Mouse (Mus musculus): ENCODE measurements around the gene H2afv. TPM values are rescaled to one million over a fixed set of nuclear protein-coding genes. Genes with fewer than 3 reads are reported as not detected.
"Not testable (repeated sequence)": the region's sequence is repeated elsewhere in the genome, so short reads cannot be mapped to it uniquely, and the experiment has no call there.

H2afv gene
- total RNA-seq, 1 experiment, result 192 TPM

DNA sequence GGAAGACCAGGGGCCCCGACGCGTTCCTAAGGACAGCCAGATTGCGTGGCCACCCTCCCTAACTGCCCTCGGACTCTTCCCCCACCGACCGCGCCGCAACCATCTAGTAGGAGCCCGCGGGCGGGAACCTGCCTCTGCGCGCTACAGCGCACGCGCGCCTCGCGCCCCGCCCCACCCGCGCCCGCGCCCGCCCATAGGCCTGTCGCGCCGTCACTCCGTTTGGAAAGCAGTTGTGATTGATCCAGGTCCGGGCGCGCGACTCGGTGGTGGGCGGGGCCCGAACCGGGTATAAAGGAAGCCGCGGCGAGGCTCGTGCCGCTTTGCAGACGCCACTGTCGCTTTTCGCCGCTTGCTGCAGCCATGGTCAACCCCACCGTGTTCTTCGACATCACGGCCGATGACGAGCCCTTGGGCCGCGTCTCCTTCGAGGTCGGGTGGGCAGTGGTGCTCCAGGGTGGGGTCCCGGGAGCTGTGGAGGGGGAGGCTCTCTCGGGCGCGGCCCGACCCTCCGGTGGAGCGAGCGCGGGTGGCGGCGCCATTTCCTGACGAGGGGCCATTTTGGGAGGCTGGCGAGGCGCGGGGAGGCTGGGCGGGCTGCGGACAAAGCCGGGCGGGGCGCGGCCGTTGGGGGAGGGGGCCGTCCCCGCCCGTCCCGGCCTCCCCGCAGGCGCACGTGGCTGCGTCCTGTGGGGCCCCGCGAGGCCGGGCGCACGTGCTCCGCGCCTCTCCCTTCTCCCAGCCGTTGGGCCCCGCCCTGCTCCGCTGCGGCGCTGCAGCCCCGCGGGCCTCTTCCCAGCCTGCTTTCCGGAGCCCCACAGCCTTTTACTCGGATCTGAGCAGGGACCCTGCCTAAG is 28.5 kb downstream of the H2afv start:
- no peaks in the 10 kb centered on the region for H3K9me3 ChIP-seq (ENCODE audit: control insufficient read depth, insufficient read depth, low read depth, low read length)
- peaks cover 0 to 12% of the 10 kb centered on the region in 2 experiments; a peak in 2 of 4 replicates for H3K4me1 ChIP-seq (ENCODE audit: control insufficient read depth in 2 of 2, insufficient read depth in 2 of 2, low read length in 2 of 2, poor library complexity in 1 of 2)
- peak overlapping the region; percentile 97 for H3K27ac ChIP-seq (ENCODE audit: insufficient read depth, low read depth, low read length, poor library complexity, severe bottlenecking)
- peak overlapping the region; percentile 86 to 96 for H3K4me3 ChIP-seq (ENCODE audit: insufficient read depth in 1 of 2, low read depth in 1 of 2, low read length in 2 of 2, poor library complexity in 1 of 2, severe bottlenecking in 1 of 2)
- DNase-seq (ENCODE audit: low read depth, low spot score), result peak; percentile 87
- in situ Hi-C loops (cut with MboI; ENCODE audit: low sequenced_read_pairs in 2 of 2, unreplicated experiment in 2 of 2), result no loop called here
- peaks cover 24% of the 10 kb centered on the region for H3K36me3 ChIP-seq (ENCODE audit: control insufficient read depth, insufficient read depth, low read length, poor library complexity, severe bottlenecking)
- H3K9ac ChIP-seq (ENCODE audit: insufficient read depth, low read depth, low read length, poor library complexity, severe bottlenecking), result peak overlapping the region; percentile 97
- no peak for TF ChIP-seq ZNF384 (IDR thresholded peaks at IDR 0.05; ENCODE audit: low read depth, low read length)
- no peak for TF ChIP-seq MAFK (IDR thresholded peaks at IDR 0.05; ENCODE audit: insufficient read depth, low read depth, low read length)
- no peak for TF ChIP-seq ZC3H11A (IDR thresholded peaks at IDR 0.05; ENCODE audit: borderline replicate concordance, low read depth, low read length)
- peak; percentile 71 for TF ChIP-seq CHD2 (IDR thresholded peaks at IDR 0.05; ENCODE audit: low read depth, low read length)
- no peak; the same call in 1 of the 2 replicates for TF ChIP-seq HCFC1 (IDR thresholded peaks at IDR 0.05; ENCODE audit: borderline replicate concordance, insufficient read depth, low read length)

DNA sequence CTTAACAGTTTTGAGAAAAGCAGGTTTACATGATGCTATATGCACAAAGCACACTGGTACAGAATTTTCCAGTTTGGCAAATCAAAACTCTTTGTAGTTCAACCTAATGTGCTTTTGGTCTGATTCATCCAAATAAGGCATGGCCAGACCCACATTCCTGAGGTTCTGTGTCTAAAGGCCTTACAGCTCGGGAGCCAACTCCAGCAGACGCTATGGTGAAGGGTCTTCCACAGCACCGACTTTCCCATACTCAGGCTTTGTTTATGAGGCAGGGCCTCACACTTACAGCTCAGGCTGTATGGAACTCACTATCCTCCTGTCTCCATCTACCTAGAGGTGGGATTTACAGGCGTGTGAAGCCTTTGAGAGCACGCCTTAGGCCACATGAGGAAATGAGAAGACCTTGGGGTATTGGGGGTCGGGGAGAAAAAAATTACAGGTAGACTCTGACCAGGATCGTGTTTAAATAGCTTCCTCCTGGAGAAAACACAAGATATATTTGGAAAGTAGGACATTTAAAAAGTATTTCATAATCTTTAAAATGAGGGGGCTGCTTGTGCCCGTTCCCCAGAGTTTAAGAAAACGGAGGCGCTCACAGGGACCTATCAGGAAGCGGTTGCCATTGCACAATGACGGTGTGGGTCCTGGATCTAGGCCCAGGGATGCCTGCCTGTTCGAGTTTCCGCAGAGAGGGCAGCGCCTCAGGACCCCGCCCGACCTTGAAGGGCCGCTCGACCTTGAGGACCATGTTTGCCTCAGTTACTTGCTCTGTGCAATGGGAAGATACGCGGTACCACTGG is 29.3 kb downstream of the H2afv start, which contains the start of gene Ppia:
Gene Ppia (plus strand): TSS at position 693 of the 800 bp plus-strand sequence.
- Histone ChIP-seq H3K9me3 (ENCODE audit: control insufficient read depth, insufficient read depth, low read depth, low read length) (no peaks in the 10 kb centered on the region), H3K27ac (ENCODE audit: insufficient read depth, low read depth, low read length, poor library complexity, severe bottlenecking) (peak within 1 kb of the TSS; percentile 97), H3K9ac (ENCODE audit: insufficient read depth, low read depth, low read length, poor library complexity, severe bottlenecking) (peak within 1 kb of the TSS; percentile 97), H3K4me1 (ENCODE audit: control insufficient read depth in 2 of 2, insufficient read depth in 2 of 2, low read length in 2 of 2, poor library complexity in 1 of 2) (peaks cover 2 to 8% of the 10 kb centered on the region in 2 experiments; a peak in 2 of 4 replicates), H3K4me3 (ENCODE audit: insufficient read depth in 1 of 2, low read depth in 1 of 2, low read length in 2 of 2, poor library complexity in 1 of 2, severe bottlenecking in 1 of 2) (peak within 1 kb of the TSS; percentile 86 to 96), H3K36me3 (ENCODE audit: control insufficient read depth, insufficient read depth, low read length, poor library complexity, severe bottlenecking) (peaks cover 19% of the 10 kb centered on the region)
- DNase-seq (ENCODE audit: low read depth, low spot score), result no peak
- TF ChIP-seq HCFC1 (IDR thresholded peaks at IDR 0.05; ENCODE audit: borderline replicate concordance, insufficient read depth, low read length), result no peak; the same call in 1 of the 2 replicates
- TF ChIP-seq ZNF384 (IDR thresholded peaks at IDR 0.05; ENCODE audit: low read depth, low read length), result no peak
- TF ChIP-seq ZC3H11A (IDR thresholded peaks at IDR 0.05; ENCODE audit: borderline replicate concordance, low read depth, low read length), result no peak
- TF ChIP-seq MAFK (IDR thresholded peaks at IDR 0.05; ENCODE audit: insufficient read depth, low read depth, low read length), result no peak
- no peak for TF ChIP-seq CHD2 (IDR thresholded peaks at IDR 0.05; ENCODE audit: low read depth, low read length)
- in situ Hi-C loops (cut with MboI; ENCODE audit: low sequenced_read_pairs in 2 of 2, unreplicated experiment in 2 of 2), result no loop called here

DNA sequence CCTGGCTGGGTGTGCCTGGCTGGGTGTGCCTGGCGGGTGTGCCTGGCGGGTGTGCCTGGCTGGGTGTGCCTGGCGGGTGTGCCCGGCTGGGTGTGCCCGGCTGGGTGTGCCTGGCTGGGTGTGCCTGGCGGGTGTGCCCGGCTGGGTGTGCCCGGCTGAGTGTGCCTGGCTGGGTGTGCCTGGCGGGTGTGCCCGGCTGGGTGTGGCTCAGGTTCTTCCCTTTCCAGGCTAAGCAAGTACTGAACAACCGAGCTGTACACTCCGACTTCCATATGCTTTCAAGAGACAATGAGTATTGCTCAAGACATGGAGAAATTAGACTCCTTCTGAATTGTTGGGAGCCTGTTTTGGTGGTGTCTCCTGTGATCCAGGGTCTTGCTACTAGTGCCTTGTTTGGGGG is 31.0 kb downstream of the H2afv start:
- Histone ChIP-seq H3K4me1 (ENCODE audit: control insufficient read depth in 2 of 2, insufficient read depth in 2 of 2, low read length in 2 of 2, poor library complexity in 1 of 2) (peaks cover 2 to 8% of the 10 kb centered on the region in 2 experiments; a peak in 2 of 4 replicates), H3K4me3 (ENCODE audit: insufficient read depth in 1 of 2, low read depth in 1 of 2, low read length in 2 of 2, poor library complexity in 1 of 2, severe bottlenecking in 1 of 2) (peak overlapping the region in 1 of 2 experiments; percentile 20; a peak in 1 of 4 replicates), H3K36me3 (ENCODE audit: control insufficient read depth, insufficient read depth, low read length, poor library complexity, severe bottlenecking) (peaks cover 10% of the 10 kb centered on the region), H3K27ac (ENCODE audit: insufficient read depth, low read depth, low read length, poor library complexity, severe bottlenecking) (no peak overlapping the region; the same call in 1 of the 2 replicates), H3K9ac (ENCODE audit: insufficient read depth, low read depth, low read length, poor library complexity, severe bottlenecking) (no peak overlapping the region), H3K9me3 (ENCODE audit: control insufficient read depth, insufficient read depth, low read depth, low read length) (no peaks in the 10 kb centered on the region)
- TF ChIP-seq HCFC1 (IDR thresholded peaks at IDR 0.05; ENCODE audit: borderline replicate concordance, insufficient read depth, low read length), result no peak
- no peak for TF ChIP-seq CHD2 (IDR thresholded peaks at IDR 0.05; ENCODE audit: low read depth, low read length)
- TF ChIP-seq ZC3H11A (IDR thresholded peaks at IDR 0.05; ENCODE audit: borderline replicate concordance, low read depth, low read length), result no peak
- TF ChIP-seq ZNF384 (IDR thresholded peaks at IDR 0.05; ENCODE audit: low read depth, low read length), result no peak
- TF ChIP-seq MAFK (IDR thresholded peaks at IDR 0.05; ENCODE audit: insufficient read depth, low read depth, low read length), result no peak
- in situ Hi-C loops (cut with MboI; ENCODE audit: low sequenced_read_pairs in 2 of 2, unreplicated experiment in 2 of 2), result no loop called here
- no peak for DNase-seq (ENCODE audit: low read depth, low spot score)

- Histone ChIP-seq H3K36me3 (ENCODE audit: control insufficient read depth, insufficient read depth, low read length, poor library complexity, severe bottlenecking) (peaks cover 3% of the 10 kb centered on the region), H3K9me3 (ENCODE audit: control insufficient read depth, insufficient read depth, low read depth, low read length) (no peaks in the 10 kb centered on the region), H3K4me1 (ENCODE audit: control insufficient read depth in 2 of 2, insufficient read depth in 2 of 2, low read length in 2 of 2, poor library complexity in 1 of 2) (peaks cover 2 to 9% of the 10 kb centered on the region in 2 experiments; a peak in 2 of 4 replicates), H3K9ac (ENCODE audit: insufficient read depth, low read depth, low read length, poor library complexity, severe bottlenecking) (no peak overlapping the region), H3K4me3 (ENCODE audit: insufficient read depth in 1 of 2, low read depth in 1 of 2, low read length in 2 of 2, poor library complexity in 1 of 2, severe bottlenecking in 1 of 2) (no peak overlapping the region), H3K27ac (ENCODE audit: insufficient read depth, low read depth, low read length, poor library complexity, severe bottlenecking) (no peak overlapping the region)
- TF ChIP-seq CHD2 (IDR thresholded peaks at IDR 0.05; ENCODE audit: low read depth, low read length) (no peak), HCFC1 (IDR thresholded peaks at IDR 0.05; ENCODE audit: borderline replicate concordance, insufficient read depth, low read length) (0 out of 2 replicates have a peak, but pooled peaks have one; percentile 27), ZNF384 (IDR thresholded peaks at IDR 0.05; ENCODE audit: low read depth, low read length) (no peak)
- DNase-seq (ENCODE audit: low read depth, low spot score), result peak; percentile 80
- in situ Hi-C loops (cut with MboI; ENCODE audit: low sequenced_read_pairs in 2 of 2, unreplicated experiment in 2 of 2), result no loop called here
These were observed 32.6 kb downstream of the H2afv start for GRCm38 (mm10) chr11:6411684-6412083.

- H3K4me3 ChIP-seq (ENCODE audit: insufficient read depth in 1 of 2, low read depth in 1 of 2, low read length in 2 of 2, poor library complexity in 1 of 2, severe bottlenecking in 1 of 2); in situ Hi-C loops (cut with MboI; ENCODE audit: low sequenced_read_pairs in 2 of 2, unreplicated experiment in 2 of 2); H3K9ac ChIP-seq (ENCODE audit: insufficient read depth, low read depth, low read length, poor library complexity, severe bottlenecking); H3K27ac ChIP-seq (ENCODE audit: insufficient read depth, low read depth, low read length, poor library complexity, severe bottlenecking); H3K36me3 ChIP-seq (ENCODE audit: control insufficient read depth, insufficient read depth, low read length, poor library complexity, severe bottlenecking); DNase-seq (ENCODE audit: low read depth, low spot score); H3K9me3 ChIP-seq (ENCODE audit: control insufficient read depth, insufficient read depth, low read depth, low read length): not testable (repeated sequence)
- peaks cover 2 to 14% of the 10 kb centered on the region in 2 experiments; a peak in 2 of 4 replicates for H3K4me1 ChIP-seq (ENCODE audit: control insufficient read depth in 2 of 2, insufficient read depth in 2 of 2, low read length in 2 of 2, poor library complexity in 1 of 2)
These were observed 33.5 kb downstream of the H2afv start for GRCm38 (mm10) chr11:6410755-6411154.
